Mouse (Mus musculus): ENCODE measurements around the gene Dpysl4.

The Dpysl4 gene

GRCm38 (mm10) chr7:139126549-139126948 is 40.7 kb downstream of the Dpysl4 start:
- Histone ChIP-seq H3K9me3 (ENCODE audit: low read length) (peaks cover 6% of the 10 kb centered on the region; the same call in 1 of the 2 replicates), H3K4me1 (replicated peaks; ENCODE audit: low read depth, low read length) (no peaks in the 10 kb centered on the region), H3K27me3 (ENCODE audit: insufficient read depth, low read length) (peaks cover 69% of the 10 kb centered on the region), H3K36me3 (ENCODE audit: insufficient read depth, low read length) (no peaks in the 10 kb centered on the region), H3K4me3 (replicated peaks; ENCODE audit: low read length) (no peak overlapping the region)
- TF ChIP-seq CTCF (conservative IDR thresholded peaks at IDR 0.05; ENCODE audit: low read length), result no peak
- no peak for TF ChIP-seq NANOG (IDR thresholded peaks at IDR 0.05; ENCODE audit: borderline replicate concordance, low read length)
- no peak for TF ChIP-seq POU5F1 (IDR thresholded peaks at IDR 0.05; ENCODE audit: borderline replicate concordance, low read length)

- Histone ChIP-seq H3K4me3 (replicated peaks; ENCODE audit: low read length) (no peak overlapping the region), H3K36me3 (ENCODE audit: insufficient read depth, low read length) (no peaks in the 10 kb centered on the region), H3K9me3 (ENCODE audit: low read length) (peaks cover 6% of the 10 kb centered on the region; the same call in 1 of the 2 replicates), H3K27me3 (ENCODE audit: insufficient read depth, low read length) (peaks cover 73% of the 10 kb centered on the region), H3K4me1 (replicated peaks; ENCODE audit: low read depth, low read length) (no peaks in the 10 kb centered on the region)
- TF ChIP-seq CTCF (conservative IDR thresholded peaks at IDR 0.05; ENCODE audit: low read length) (no peak), NANOG (IDR thresholded peaks at IDR 0.05; ENCODE audit: borderline replicate concordance, low read length) (no peak), POU5F1 (IDR thresholded peaks at IDR 0.05; ENCODE audit: borderline replicate concordance, low read length) (no peak)
Measured at GRCm38 (mm10) chr7:139128994-139129393, 43.2 kb downstream of the Dpysl4 start.

- Histone ChIP-seq H3K4me3 (replicated peaks; ENCODE audit: low read length) (no peak overlapping the region), H3K9me3 (ENCODE audit: low read length) (peaks cover 6% of the 10 kb centered on the region; the same call in 1 of the 2 replicates), H3K36me3 (ENCODE audit: insufficient read depth, low read length) (no peaks in the 10 kb centered on the region), H3K27me3 (ENCODE audit: insufficient read depth, low read length) (peaks cover 84% of the 10 kb centered on the region), H3K4me1 (replicated peaks; ENCODE audit: low read depth, low read length) (no peaks in the 10 kb centered on the region)
- TF ChIP-seq POU5F1 (IDR thresholded peaks at IDR 0.05; ENCODE audit: borderline replicate concordance, low read length) (no peak), NANOG (IDR thresholded peaks at IDR 0.05; ENCODE audit: borderline replicate concordance, low read length) (no peak), CTCF (conservative IDR thresholded peaks at IDR 0.05; ENCODE audit: low read length) (no peak)
Measured at GRCm38 (mm10) chr7:139130361-139130760, 44.6 kb downstream of the Dpysl4 start.

- Histone ChIP-seq H3K27me3 (ENCODE audit: insufficient read depth, low read length) (peaks cover 88% of the 10 kb centered on the region), H3K9me3 (ENCODE audit: low read length) (peaks cover 6% of the 10 kb centered on the region; the same call in 1 of the 2 replicates), H3K4me1 (replicated peaks; ENCODE audit: low read depth, low read length) (no peaks in the 10 kb centered on the region), H3K36me3 (ENCODE audit: insufficient read depth, low read length) (no peaks in the 10 kb centered on the region), H3K4me3 (replicated peaks; ENCODE audit: low read length) (no peak overlapping the region)
- no peak for TF ChIP-seq NANOG (IDR thresholded peaks at IDR 0.05; ENCODE audit: borderline replicate concordance, low read length)
- no peak for TF ChIP-seq POU5F1 (IDR thresholded peaks at IDR 0.05; ENCODE audit: borderline replicate concordance, low read length)
- no peak for TF ChIP-seq CTCF (conservative IDR thresholded peaks at IDR 0.05; ENCODE audit: low read length)
Measured at GRCm38 (mm10) chr7:139131538-139131937, 45.7 kb downstream of the Dpysl4 start.

GRCm38 (mm10) chr7:139133446-139133845 is 47.6 kb downstream of the Dpysl4 start:
- H3K4me1 ChIP-seq (replicated peaks; ENCODE audit: low read depth, low read length), result no peaks in the 10 kb centered on the region
- no peaks in the 10 kb centered on the region for H3K36me3 ChIP-seq (ENCODE audit: insufficient read depth, low read length)
- H3K9me3 ChIP-seq (ENCODE audit: low read length), result no peaks in the 10 kb centered on the region
- H3K4me3 ChIP-seq (replicated peaks; ENCODE audit: low read length), result no peak overlapping the region
- H3K27me3 ChIP-seq (ENCODE audit: insufficient read depth, low read length), result peaks cover 90% of the 10 kb centered on the region
- no peak for TF ChIP-seq POU5F1 (IDR thresholded peaks at IDR 0.05; ENCODE audit: borderline replicate concordance, low read length)
- TF ChIP-seq NANOG (IDR thresholded peaks at IDR 0.05; ENCODE audit: borderline replicate concordance, low read length), result no peak
- no peak for TF ChIP-seq CTCF (conservative IDR thresholded peaks at IDR 0.05; ENCODE audit: low read length)

GRCm38 (mm10) chr7:139135236-139135635 is 49.4 kb downstream of the Dpysl4 start:
- no peaks in the 10 kb centered on the region for H3K9me3 ChIP-seq (ENCODE audit: low read length)
- H3K4me3 ChIP-seq (replicated peaks; ENCODE audit: low read length), result no peak overlapping the region
- no peak for TF ChIP-seq NANOG (IDR thresholded peaks at IDR 0.05; ENCODE audit: borderline replicate concordance, low read length)
- no peak for TF ChIP-seq POU5F1 (IDR thresholded peaks at IDR 0.05; ENCODE audit: borderline replicate concordance, low read length)
- TF ChIP-seq CTCF (conservative IDR thresholded peaks at IDR 0.05; ENCODE audit: low read length), result no peak
- peaks cover 86% of the 10 kb centered on the region for H3K27me3 ChIP-seq (ENCODE audit: insufficient read depth, low read length)
- no peaks in the 10 kb centered on the region for H3K36me3 ChIP-seq (ENCODE audit: insufficient read depth, low read length)
- peaks cover 11% of the 10 kb centered on the region for H3K4me1 ChIP-seq (replicated peaks; ENCODE audit: low read depth, low read length)

GRCm38 (mm10) chr7:139136906-139137491 is 51.2 kb downstream of the Dpysl4 start:
- no peak for TF ChIP-seq POU5F1 (IDR thresholded peaks at IDR 0.05; ENCODE audit: borderline replicate concordance, low read length)
- TF ChIP-seq NANOG (IDR thresholded peaks at IDR 0.05; ENCODE audit: borderline replicate concordance, low read length), result no peak
- no peak for TF ChIP-seq CTCF (conservative IDR thresholded peaks at IDR 0.05; ENCODE audit: low read length)
- peaks cover 86% of the 10 kb centered on the region for H3K27me3 ChIP-seq (ENCODE audit: insufficient read depth, low read length)
- H3K9me3 ChIP-seq (ENCODE audit: low read length), result no peaks in the 10 kb centered on the region
- H3K36me3 ChIP-seq (ENCODE audit: insufficient read depth, low read length), result no peaks in the 10 kb centered on the region
- H3K4me1 ChIP-seq (replicated peaks; ENCODE audit: low read depth, low read length), result peaks cover 15% of the 10 kb centered on the region
- H3K4me3 ChIP-seq (replicated peaks; ENCODE audit: low read length), result no peak overlapping the region

GRCm38 (mm10) chr7:139139921-139140461 is 54.2 kb downstream of the Dpysl4 start:
- Histone ChIP-seq H3K4me3 (replicated peaks; ENCODE audit: low read length) (no peak overlapping the region), H3K4me1 (replicated peaks; ENCODE audit: low read depth, low read length) (peaks cover 15% of the 10 kb centered on the region), H3K27me3 (ENCODE audit: insufficient read depth, low read length) (peaks cover 91% of the 10 kb centered on the region), H3K36me3 (ENCODE audit: insufficient read depth, low read length) (no peaks in the 10 kb centered on the region), H3K9me3 (ENCODE audit: low read length) (0 out of 2 replicates have a peak, but pooled peaks cover 7% of the 10 kb centered on the region)
- TF ChIP-seq NANOG (IDR thresholded peaks at IDR 0.05; ENCODE audit: borderline replicate concordance, low read length) (peak; percentile 99), CTCF (conservative IDR thresholded peaks at IDR 0.05; ENCODE audit: low read length) (no peak)

Data from E14TG2a.4 (cell line).